Mouse (Mus musculus): ENCODE results near the gene Adam1a. TPM values are rescaled to one million over a fixed set of nuclear protein-coding genes. Genes with fewer than 3 reads are reported as not detected.

Adam1a gene
- polyA plus RNA-seq (2014; fragmentation: Nextera tagmentation; extraction: Ambion mirVana): 2.0 and 3.4 TPM in 2 replicates

DNA sequence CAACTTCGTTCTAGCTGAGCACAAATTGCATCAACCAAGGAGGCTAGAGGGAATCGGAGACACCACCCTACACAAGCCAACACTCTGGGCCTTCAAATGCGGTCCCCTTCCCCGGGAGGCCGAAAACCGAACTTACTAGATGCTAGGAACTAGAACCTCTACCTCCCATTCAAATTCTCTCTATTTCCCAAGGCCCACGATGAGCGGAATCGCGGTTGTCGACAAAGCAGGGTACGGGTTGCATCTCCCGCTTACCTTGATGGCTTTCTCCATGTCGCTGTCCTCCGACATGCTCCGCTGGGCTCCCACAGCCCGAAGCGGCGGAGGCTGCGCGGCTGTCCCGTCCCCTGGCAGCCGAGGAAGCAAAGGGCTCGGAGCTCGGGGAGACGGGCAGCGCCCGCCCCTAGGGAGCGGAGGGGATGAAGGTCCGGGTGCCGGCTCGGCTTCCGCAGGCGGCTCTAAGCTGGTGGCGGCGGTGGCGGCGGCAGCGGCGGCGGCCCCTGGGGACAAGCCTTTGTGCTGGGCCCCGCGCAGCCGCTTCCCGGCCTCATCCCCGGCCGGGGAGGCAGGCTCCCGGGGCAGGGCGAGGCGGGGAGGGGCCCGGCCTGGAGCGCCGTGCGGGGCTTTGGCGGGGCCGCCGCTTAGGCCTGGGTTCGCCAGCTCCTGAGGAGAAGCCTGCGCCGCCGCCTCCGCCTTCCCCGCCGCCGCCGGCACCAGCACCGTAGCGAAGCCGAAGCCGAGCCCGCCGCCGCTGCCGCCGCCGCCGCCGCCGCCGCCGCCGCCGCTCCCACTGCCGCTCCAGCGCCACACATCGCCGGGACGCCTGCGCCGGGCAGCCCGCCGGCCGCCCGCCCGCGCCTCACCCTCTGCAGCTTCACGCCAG lies at the start of gene Adam1a, which contains the start of gene Gm42878:
Gene Adam1a, minus strand, starts transcription at position 573 of the 883 bp plus-strand sequence.
Gene Gm42878, minus strand, starts transcription at position 573 of the 883 bp plus-strand sequence.
- no peaks in the 10 kb centered on the region for H3K36me3 ChIP-seq (ENCODE audit: control insufficient read depth, insufficient read depth, low read length)
- peaks cover 8% of the 10 kb centered on the region; the same call in 1 of the 2 replicates for H3K4me1 ChIP-seq (replicated peaks; ENCODE audit: control insufficient read depth, insufficient read depth, low read length)
- H3K9ac ChIP-seq (ENCODE audit: low read length): peak within 1 kb of the TSS; percentile 98
- DNase-seq (ENCODE audit: low spot score) (no peak), ATAC-seq (replicated peaks; ENCODE audit: low FRiP score) (peak; percentile 53)
- H3K4me3 ChIP-seq (ENCODE audit: low read depth, low read length): peak within 1 kb of the TSS; percentile 100
- WGBS: under 1% methylated on average over 43 of the region's 97 CpGs
- no peaks in the 10 kb centered on the region for H3K27me3 ChIP-seq (ENCODE audit: control insufficient read depth, insufficient read depth, low read length)
- no peaks in the 10 kb centered on the region for H3K9me3 ChIP-seq (ENCODE audit: control insufficient read depth, low read length)
- H3K4me2 ChIP-seq (ENCODE audit: low read depth, low read length, severe bottlenecking): peak within 1 kb of the TSS; percentile 81
- peak within 1 kb of the TSS; percentile 92 for H3K27ac ChIP-seq (ENCODE audit: low read depth, low read length)

DNA sequence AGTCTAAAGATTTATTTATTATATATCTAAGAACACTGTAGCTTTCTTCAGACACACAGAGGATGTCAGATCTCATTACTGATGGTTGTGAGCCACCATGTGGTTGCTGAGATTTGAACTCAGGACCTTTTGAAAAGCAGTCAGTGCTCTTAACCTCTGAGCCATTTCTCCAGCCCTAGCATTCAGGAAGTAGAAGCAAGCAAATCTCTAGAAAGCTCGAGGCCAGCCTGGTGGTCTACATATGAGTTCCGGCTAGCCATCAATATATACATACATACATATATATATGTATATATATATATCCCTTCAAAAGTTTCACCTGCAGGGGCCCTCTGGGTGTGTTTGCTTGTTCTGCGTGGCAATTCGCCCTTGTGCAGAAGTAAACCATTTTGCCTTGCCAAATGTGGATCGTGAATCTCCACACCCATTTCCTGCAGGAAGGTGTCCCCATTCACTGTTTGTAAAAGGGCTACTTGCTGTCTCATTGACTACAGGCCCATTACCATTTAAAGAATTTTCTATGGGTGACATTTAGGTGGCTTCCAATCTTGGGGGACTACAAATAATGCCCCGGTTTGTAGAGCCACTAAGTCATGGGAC lies 49.5 kb upstream of the Adam1a start:
- ATAC-seq (replicated peaks; ENCODE audit: low FRiP score) (no peak), DNase-seq (ENCODE audit: low spot score) (no peak)
- Histone ChIP-seq H3K27ac (ENCODE audit: low read depth, low read length) (no peak overlapping the region), H3K4me3 (ENCODE audit: low read depth, low read length) (no peak overlapping the region), H3K27me3 (ENCODE audit: control insufficient read depth, insufficient read depth, low read length) (no peaks in the 10 kb centered on the region), H3K4me1 (replicated peaks; ENCODE audit: control insufficient read depth, insufficient read depth, low read length) (peaks cover 7% of the 10 kb centered on the region; the same call in 1 of the 2 replicates), H3K4me2 (ENCODE audit: low read depth, low read length, severe bottlenecking) (no peak overlapping the region), H3K36me3 (ENCODE audit: control insufficient read depth, insufficient read depth, low read length) (no peaks in the 10 kb centered on the region), H3K9me3 (ENCODE audit: control insufficient read depth, low read length) (no peaks in the 10 kb centered on the region), H3K9ac (ENCODE audit: low read length) (no peak overlapping the region)
- 89% methylated on average over 6 of the region's 6 CpGs for WGBS

DNA sequence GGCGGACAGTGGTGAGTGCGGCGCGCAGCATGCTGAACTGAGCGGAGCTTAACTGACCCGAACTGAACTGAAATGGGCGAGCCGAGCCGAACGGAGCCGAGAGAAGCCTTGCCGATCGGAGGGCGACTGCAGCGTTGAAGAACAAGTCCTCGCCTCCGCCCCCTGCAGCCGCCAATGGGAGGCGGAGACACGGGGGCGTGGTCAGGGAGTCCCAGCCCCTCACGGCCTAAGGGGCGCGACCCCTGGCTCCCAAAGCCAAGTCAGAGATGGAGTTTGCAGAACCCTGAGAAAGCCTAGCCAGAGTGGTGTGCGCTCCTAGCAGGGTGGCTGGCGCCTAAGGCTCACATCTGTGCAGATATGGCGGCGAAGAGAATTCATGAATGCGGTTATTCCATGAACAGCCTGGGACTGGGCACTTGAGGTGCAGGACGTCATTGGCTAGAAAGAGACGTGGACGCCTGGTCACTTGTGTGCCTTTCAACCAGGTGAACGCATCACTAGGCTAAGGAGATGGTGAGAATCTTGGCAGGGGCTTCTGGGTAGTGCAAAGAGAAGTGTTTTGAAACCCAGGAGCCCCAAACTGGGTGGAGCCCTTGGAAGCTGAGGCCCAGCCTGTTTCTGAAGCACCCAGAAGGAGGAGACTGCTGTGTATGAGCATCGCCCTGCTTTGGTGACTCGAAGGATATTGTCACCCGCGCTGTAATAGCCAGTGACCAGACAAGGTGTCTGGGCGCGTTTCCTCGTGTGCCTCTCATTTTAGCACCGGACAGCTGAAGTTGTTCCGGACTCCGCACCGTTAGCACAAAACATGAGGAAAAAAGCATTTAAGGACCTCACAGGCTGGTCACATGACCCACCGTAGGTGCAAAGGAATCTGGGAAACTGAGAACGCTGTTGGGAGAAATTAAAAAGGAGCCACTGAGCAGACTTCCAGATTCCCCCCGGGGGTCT lies 48.4 kb upstream of the Adam1a start, which contains the start of gene Aldh2:
Gene Aldh2, minus strand, starts transcription at position 374 of the 951 bp plus-strand sequence.
- Histone ChIP-seq H3K27me3 (ENCODE audit: control insufficient read depth, insufficient read depth, low read length) (no peaks in the 10 kb centered on the region), H3K4me2 (ENCODE audit: low read depth, low read length, severe bottlenecking) (peak within 1 kb of the TSS; percentile 76), H3K4me3 (ENCODE audit: low read depth, low read length) (peak within 1 kb of the TSS; percentile 59), H3K9me3 (ENCODE audit: control insufficient read depth, low read length) (no peaks in the 10 kb centered on the region), H3K27ac (ENCODE audit: low read depth, low read length) (peak within 1 kb of the TSS; percentile 64), H3K4me1 (replicated peaks; ENCODE audit: control insufficient read depth, insufficient read depth, low read length) (peaks cover 7% of the 10 kb centered on the region; the same call in 1 of the 2 replicates), H3K9ac (ENCODE audit: low read length) (peak within 1 kb of the TSS; percentile 61), H3K36me3 (ENCODE audit: control insufficient read depth, insufficient read depth, low read length) (no peaks in the 10 kb centered on the region)
- 4% methylated on average over 47 of the region's 47 CpGs for WGBS
- ATAC-seq (replicated peaks; ENCODE audit: low FRiP score): peak; percentile 87
- DNase-seq (ENCODE audit: low spot score): peak; percentile 91

DNA sequence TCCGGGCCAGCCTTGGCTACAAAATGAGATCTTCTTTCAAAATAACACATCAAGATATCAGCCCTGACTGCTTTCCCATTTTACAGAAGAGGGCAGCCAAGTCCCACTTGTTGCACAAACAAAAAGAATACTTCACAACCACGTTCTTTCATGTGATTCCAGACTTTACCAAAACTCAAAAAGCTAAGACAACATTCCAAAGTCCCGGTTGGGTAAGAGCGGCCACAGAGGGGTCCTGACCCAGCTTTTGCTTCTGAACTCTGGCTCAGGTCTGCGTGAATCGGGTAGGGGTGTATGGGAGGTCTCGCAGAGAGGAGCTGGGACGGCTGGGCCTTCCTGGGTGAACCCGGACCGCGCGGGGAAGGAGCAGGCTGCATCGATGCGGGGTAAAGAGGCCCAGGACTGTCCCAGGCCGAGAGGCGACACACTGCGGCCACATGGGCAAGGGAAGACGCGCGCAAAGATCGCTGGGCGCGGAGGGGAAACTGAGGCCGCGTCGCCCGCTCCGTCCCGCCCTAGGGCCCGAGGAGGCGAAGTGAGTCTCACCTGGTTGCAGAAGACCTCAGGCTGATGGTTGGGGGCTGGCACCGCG lies 47.6 kb upstream of the Adam1a start:
- peak; percentile 71 for DNase-seq (ENCODE audit: low spot score)
- H3K4me1 ChIP-seq (replicated peaks; ENCODE audit: control insufficient read depth, insufficient read depth, low read length): peaks cover 7% of the 10 kb centered on the region; the same call in 1 of the 2 replicates
- no peaks in the 10 kb centered on the region for H3K9me3 ChIP-seq (ENCODE audit: control insufficient read depth, low read length)
- peak overlapping the region; percentile 61 for H3K9ac ChIP-seq (ENCODE audit: low read length)
- H3K27ac ChIP-seq (ENCODE audit: low read depth, low read length): no peak overlapping the region
- 4% methylated on average over 33 of the region's 33 CpGs for WGBS
- peak; percentile 51 for ATAC-seq (replicated peaks; ENCODE audit: low FRiP score)
- H3K4me3 ChIP-seq (ENCODE audit: low read depth, low read length): peak overlapping the region; percentile 59
- H3K4me2 ChIP-seq (ENCODE audit: low read depth, low read length, severe bottlenecking): peak overlapping the region; percentile 76
- no peaks in the 10 kb centered on the region for H3K36me3 ChIP-seq (ENCODE audit: control insufficient read depth, insufficient read depth, low read length)
- no peaks in the 10 kb centered on the region for H3K27me3 ChIP-seq (ENCODE audit: control insufficient read depth, insufficient read depth, low read length)

DNA sequence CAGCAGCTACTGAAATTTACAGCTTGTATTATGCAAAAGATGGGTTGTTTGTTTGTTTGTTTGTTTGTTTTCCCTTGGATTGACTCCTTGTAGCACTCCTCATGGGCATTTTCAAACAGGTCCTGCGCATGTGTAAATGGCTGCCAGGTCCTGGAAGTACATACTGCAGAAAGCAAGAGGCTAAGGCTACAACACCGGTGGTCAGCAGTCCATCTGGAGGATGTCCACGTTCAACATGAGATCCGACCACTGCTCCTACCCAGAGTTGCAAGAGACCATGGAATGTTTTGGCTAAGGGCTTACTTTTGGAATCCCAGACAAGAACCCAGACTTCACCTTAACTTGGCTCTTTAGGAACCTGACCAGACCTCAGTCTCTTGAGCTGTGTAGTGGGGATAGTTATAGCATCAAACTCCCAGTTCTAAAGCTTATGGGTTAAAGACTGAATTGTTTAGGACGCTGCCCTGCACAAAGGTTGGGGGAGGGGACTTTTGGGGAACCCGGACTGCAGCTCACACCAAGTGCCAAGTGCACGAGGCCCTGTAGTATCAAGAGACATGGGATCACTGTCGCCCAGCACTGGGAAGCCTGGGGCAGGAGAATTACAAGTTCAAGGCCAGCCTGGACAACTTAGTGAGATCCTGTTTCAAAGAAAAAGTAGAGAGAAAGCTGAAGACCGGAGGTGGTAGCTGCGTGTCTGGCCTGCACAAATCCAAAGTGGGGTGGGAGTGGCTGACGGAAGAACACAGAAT lies 47.0 kb upstream of the Adam1a start:
- H3K4me1 ChIP-seq (replicated peaks; ENCODE audit: control insufficient read depth, insufficient read depth, low read length): peaks cover 7% of the 10 kb centered on the region; the same call in 1 of the 2 replicates
- no peak for ATAC-seq (replicated peaks; ENCODE audit: low FRiP score)
- H3K27me3 ChIP-seq (ENCODE audit: control insufficient read depth, insufficient read depth, low read length): no peaks in the 10 kb centered on the region
- H3K4me3 ChIP-seq (ENCODE audit: low read depth, low read length): peak overlapping the region; percentile 59
- H3K4me2 ChIP-seq (ENCODE audit: low read depth, low read length, severe bottlenecking): peak overlapping the region; percentile 76
- no peaks in the 10 kb centered on the region for H3K36me3 ChIP-seq (ENCODE audit: control insufficient read depth, insufficient read depth, low read length)
- no peak overlapping the region for H3K27ac ChIP-seq (ENCODE audit: low read depth, low read length)
- no peak overlapping the region; the same call in 1 of the 2 replicates for H3K9ac ChIP-seq (ENCODE audit: low read length)
- H3K9me3 ChIP-seq (ENCODE audit: control insufficient read depth, low read length): no peaks in the 10 kb centered on the region
- WGBS: 72% methylated on average over 11 of the region's 11 CpGs
- no peak for DNase-seq (ENCODE audit: low spot score)

DNA sequence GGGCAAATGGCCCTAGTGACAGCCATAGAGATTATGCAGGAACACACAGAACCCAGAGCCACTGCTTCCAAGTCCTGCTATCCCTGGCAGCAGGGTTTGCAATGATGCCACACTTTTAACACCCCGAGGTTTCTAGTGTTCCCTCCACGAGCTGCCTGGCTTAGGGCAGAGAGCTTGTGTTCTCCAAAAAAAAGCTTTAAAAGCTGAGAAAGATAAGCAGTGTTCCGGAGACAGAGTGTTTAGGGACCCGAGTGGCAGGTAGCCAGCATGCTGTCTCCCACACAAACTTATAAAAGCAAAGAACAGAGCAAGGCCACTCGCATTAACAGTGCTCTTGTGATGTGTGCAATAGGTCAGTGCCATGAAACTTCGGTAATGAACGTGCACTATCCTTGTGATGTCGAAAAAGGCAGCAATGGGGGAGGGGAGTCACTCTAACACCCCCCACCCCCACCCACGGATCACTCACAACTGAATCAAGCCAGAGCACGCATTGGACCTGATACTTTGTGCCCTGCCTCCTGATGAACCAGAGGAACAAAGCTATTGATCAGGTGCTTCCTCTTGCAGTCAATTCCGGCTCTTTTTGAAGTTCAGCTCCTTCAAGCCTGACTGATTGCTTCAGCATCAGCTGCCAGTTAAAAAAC lies 46.3 kb upstream of the Adam1a start:
- DNase-seq (ENCODE audit: low spot score) (no peak), ATAC-seq (replicated peaks; ENCODE audit: low FRiP score) (no peak)
- no peak overlapping the region for H3K9ac ChIP-seq (ENCODE audit: low read length)
- no peaks in the 10 kb centered on the region for H3K27me3 ChIP-seq (ENCODE audit: control insufficient read depth, insufficient read depth, low read length)
- peaks cover 7% of the 10 kb centered on the region; the same call in 1 of the 2 replicates for H3K4me1 ChIP-seq (replicated peaks; ENCODE audit: control insufficient read depth, insufficient read depth, low read length)
- H3K36me3 ChIP-seq (ENCODE audit: control insufficient read depth, insufficient read depth, low read length): no peaks in the 10 kb centered on the region
- H3K27ac ChIP-seq (ENCODE audit: low read depth, low read length): no peak overlapping the region
- no peak overlapping the region for H3K4me3 ChIP-seq (ENCODE audit: low read depth, low read length)
- H3K4me2 ChIP-seq (ENCODE audit: low read depth, low read length, severe bottlenecking): no peak overlapping the region
- no peaks in the 10 kb centered on the region for H3K9me3 ChIP-seq (ENCODE audit: control insufficient read depth, low read length)
- WGBS: 84% methylated on average over 11 of the region's 11 CpGs

DNA sequence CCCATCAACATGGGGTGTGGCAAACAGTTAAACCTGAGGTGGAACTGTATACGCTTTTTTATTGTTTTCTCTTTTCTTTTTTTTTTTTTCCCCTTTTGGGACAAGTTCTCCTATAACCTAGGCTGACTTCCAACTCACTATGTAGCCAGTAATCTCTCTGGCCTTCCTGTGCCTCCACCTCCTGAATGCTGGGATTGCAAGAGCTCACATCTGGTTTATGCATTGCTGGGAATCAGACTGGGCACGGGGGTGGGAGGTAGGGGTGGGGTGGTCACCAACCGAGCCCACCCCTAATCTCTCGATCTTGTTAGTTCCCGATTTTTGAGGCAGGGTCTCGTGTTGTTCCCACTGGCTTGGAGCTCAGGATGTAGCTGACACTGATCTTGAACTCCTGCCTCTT lies 44.6 kb upstream of the Adam1a start:
- H3K9ac ChIP-seq (ENCODE audit: low read length): no peak overlapping the region
- H3K27me3 ChIP-seq (ENCODE audit: control insufficient read depth, insufficient read depth, low read length): no peaks in the 10 kb centered on the region
- H3K4me3 ChIP-seq (ENCODE audit: low read depth, low read length): no peak overlapping the region
- H3K4me1 ChIP-seq (replicated peaks; ENCODE audit: control insufficient read depth, insufficient read depth, low read length): peaks cover 7% of the 10 kb centered on the region; the same call in 1 of the 2 replicates
- no peaks in the 10 kb centered on the region for H3K36me3 ChIP-seq (ENCODE audit: control insufficient read depth, insufficient read depth, low read length)
- no peak overlapping the region for H3K27ac ChIP-seq (ENCODE audit: low read depth, low read length)
- no peak for ATAC-seq (replicated peaks; ENCODE audit: low FRiP score)
- no peak overlapping the region for H3K4me2 ChIP-seq (ENCODE audit: low read depth, low read length, severe bottlenecking)
- DNase-seq (ENCODE audit: low spot score): no peak
- H3K9me3 ChIP-seq (ENCODE audit: control insufficient read depth, low read length): no peaks in the 10 kb centered on the region
- WGBS: 89% methylated on average over 6 of the region's 6 CpGs

Data from forebrain, embryonic 11.5 days (tissue).